Mouse (Mus musculus): ENCODE measurements around the gene Akap8l.

DNA sequence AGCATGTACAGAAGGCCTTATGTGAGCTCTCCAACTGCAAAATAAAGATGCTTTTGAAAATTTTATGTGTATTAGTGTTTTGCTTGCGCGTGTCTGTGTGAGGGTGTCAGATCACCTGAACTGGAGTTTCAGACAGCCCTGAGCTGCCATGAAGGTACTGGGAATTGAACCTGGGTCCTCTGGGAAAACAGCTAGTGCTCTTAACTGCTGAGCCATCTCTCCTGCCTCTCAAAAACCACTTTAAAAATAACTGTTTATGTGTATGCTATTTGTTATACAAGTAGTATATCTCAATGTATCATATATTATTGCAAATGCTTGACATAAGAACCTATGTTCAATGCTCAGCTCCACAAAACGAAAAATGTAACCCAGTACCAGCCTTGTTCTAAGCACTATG, 862 bp upstream of the Akap8l start:
- TF ChIP-seq CTCF (IDR thresholded peaks at IDR 0.05; ENCODE audit: insufficient read depth, low read depth, low read length) = no peak
- TF ChIP-seq POLR2A (IDR thresholded peaks at IDR 0.05; ENCODE audit: insufficient read depth, low read depth, low read length) = no peak

Measured in olfactory bulb, adult 2 months (tissue).